Mouse (Mus musculus) limb, embryonic 15.5 days (tissue): ENCODE results near the gene Vip. TPM values are rescaled to one million over a fixed set of nuclear protein-coding genes. Genes with fewer than 3 reads are reported as not detected.
A peak's percentile ranks its signal among the peaks of the same experiment; 100 is the strongest.

ENCODE experiments used
- ATAC-seq: fragments of 200-750 bp; cut with Nextera tagmentation; 2 replicates; pipeline ENCODE4 v1.8.0; 2017; ENCODE audit warnings: low read depth, moderate TSS enrichment; ENCODE audit not compliant: insufficient number of reproducible peaks, low FRiP score, low TSS enrichment
- H3K27ac ChIP-seq: fragments of 300-500 bp; sonication (generic); 2 replicates; pipeline ENCODE4 v1.5.1; 2015; ENCODE audit warnings: moderate library complexity, mild to moderate bottlenecking, inconsistent platforms
- H3K27me3 ChIP-seq: fragments of 300-500 bp; sonication (generic); 2 replicates; pipeline ENCODE4 v1.6.1; 2015; ENCODE audit warnings: inconsistent platforms
- H3K36me3 ChIP-seq: fragments of 300-500 bp; sonication (generic); 2 replicates; pipeline ENCODE4 v1.6.1; 2015; ENCODE audit warnings: inconsistent platforms
- H3K4me1 ChIP-seq: fragments of 300-500 bp; sonication (generic); 2 replicates; pipeline ENCODE4 v1.6.1; 2015; ENCODE audit warnings: inconsistent platforms
- H3K4me2 ChIP-seq: fragments of 300-500 bp; sonication (generic); 2 replicates; pipeline ENCODE4 v1.6.1; 2015; ENCODE audit warnings: mild to moderate bottlenecking, inconsistent platforms
- H3K4me3 ChIP-seq: fragments of 300-500 bp; sonication (generic); 2 replicates; pipeline ENCODE4 v1.5.1; 2015; ENCODE audit warnings: mild to moderate bottlenecking, inconsistent platforms
- H3K9ac ChIP-seq: fragments of 300-500 bp; sonication (generic); 2 replicates; pipeline ENCODE4 v1.6.1; 2015; ENCODE audit warnings: inconsistent platforms
- H3K9me3 ChIP-seq: fragments of 300-500 bp; sonication (generic); 2 replicates; pipeline ENCODE4 v1.6.1; 2016; ENCODE audit warnings: inconsistent platforms
- WGBS: fragments of 180-500 bp; shearing (Covaris S2); methylation state at CpG from one replicate; pipeline ENCODE4 v1.1.7; 2015; 5-methylcytosine and 5-hydroxymethylcytosine counted together
- polyA plus RNA-seq: library from polyadenylated mRNA; unstranded; fragments of >200 nt; fragmentation: Nextera tagmentation; extraction: Ambion mirVana; gene quantifications from 2 replicates; pipeline ENCODE4 v1.2.1, GENCODE M21; 2015

Vip gene
- not detected in 2 replicates for polyA plus RNA-seq

DNA sequence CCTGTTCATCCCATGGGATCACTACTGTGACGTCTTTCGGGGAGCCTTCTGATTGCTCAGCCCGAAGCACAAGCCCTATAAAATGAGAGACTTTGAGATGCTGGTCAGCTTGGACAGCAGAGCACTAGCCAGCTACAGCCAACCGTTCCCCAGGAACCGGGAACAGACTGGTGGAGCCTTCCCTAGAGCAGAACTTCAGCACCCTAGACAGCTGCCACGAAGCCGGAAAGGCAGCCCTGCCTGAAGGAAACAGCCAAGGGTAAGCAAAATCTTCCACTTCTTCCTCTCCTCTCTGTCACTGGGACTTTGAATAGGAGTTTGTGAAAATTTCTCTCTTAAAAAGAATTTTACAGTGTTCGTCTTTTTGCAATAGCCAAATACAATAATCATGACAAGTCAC is at the start of gene Vip:
TSS of gene Vip (plus strand) at position 107 of the 400 bp plus-strand sequence.
- no peaks in the 10 kb centered on the region for H3K36me3 ChIP-seq
- no peaks in the 10 kb centered on the region for H3K4me1 ChIP-seq
- H3K27ac ChIP-seq = no peak within 1 kb of the TSS
- H3K4me2 ChIP-seq = no peak within 1 kb of the TSS
- no peak within 1 kb of the TSS for H3K9ac ChIP-seq
- H3K9me3 ChIP-seq = no peaks in the 10 kb centered on the region
- 26% methylated on average over 8 of the region's 8 CpGs for WGBS
- no peak for ATAC-seq
- no peaks in the 10 kb centered on the region for H3K27me3 ChIP-seq
- H3K4me3 ChIP-seq = no peak within 1 kb of the TSS

DNA sequence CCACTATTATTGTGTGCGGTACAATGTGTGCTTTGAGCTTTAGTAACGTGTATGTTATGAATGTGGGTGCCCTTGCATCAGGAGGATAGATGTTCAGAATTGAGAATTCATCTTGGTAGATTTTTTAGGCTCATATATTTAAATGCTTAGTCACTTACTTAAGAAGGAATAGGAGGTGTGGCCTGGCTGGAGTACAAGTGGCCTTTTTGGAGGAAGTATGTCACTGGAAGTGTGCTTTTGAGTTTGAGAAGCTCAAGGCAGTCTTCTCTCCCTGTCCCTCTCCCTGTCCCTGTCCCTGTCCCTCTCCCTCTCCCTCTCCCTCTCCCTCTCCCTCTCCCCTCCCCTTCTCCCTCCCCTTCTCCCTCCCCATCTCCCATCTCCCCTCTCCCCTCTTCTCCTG is 48.0 kb upstream of the Vip start:
- H3K27me3 ChIP-seq = no peaks in the 10 kb centered on the region
- ATAC-seq = no peak
- H3K4me1 ChIP-seq = no peaks in the 10 kb centered on the region
- H3K4me3 ChIP-seq = no peak overlapping the region
- H3K4me2 ChIP-seq = no peak overlapping the region
- WGBS = 83% methylated on average over 2 of the region's 2 CpGs
- no peaks in the 10 kb centered on the region for H3K36me3 ChIP-seq
- H3K27ac ChIP-seq = no peak overlapping the region
- H3K9me3 ChIP-seq = no peaks in the 10 kb centered on the region
- no peak overlapping the region for H3K9ac ChIP-seq

GRCm38 (mm10) chr10:5591996-5592395 is 47.0 kb upstream of the Vip start:
- Histone ChIP-seq H3K27ac (no peak overlapping the region), H3K27me3 (no peaks in the 10 kb centered on the region), H3K9ac (no peak overlapping the region), H3K4me1 (no peaks in the 10 kb centered on the region), H3K4me3 (no peak overlapping the region), H3K4me2 (no peak overlapping the region), H3K36me3 (no peaks in the 10 kb centered on the region), H3K9me3 (no peaks in the 10 kb centered on the region)
- WGBS = 79% methylated on average over 4 of the region's 4 CpGs
- ATAC-seq = no peak

DNA sequence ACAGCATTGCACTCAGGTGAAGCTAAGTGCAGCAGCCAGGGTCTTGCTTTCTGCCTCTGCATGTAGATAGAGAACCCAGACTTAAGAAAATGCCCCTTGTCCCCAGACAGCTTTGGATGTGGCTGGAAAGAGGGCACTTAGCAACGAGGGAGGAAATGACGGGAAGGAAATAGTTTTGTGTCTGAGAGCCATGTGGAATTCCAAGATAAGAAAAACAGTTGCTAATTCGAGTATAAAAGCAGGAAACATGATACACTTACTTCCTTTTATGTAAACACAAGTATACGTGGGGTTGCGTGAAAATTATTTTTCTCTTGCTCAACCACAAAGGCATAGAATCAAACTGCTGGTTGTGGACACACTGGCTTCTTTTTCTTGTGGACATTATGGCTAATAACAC is 45.6 kb upstream of the Vip start, which contains the start of gene Myct1:
TSS of gene Myct1 (plus strand) at position 312 of the 400 bp plus-strand sequence.
- no peaks in the 10 kb centered on the region for H3K27me3 ChIP-seq
- H3K4me3 ChIP-seq = peak within 1 kb of the TSS; percentile 8; the same call in 1 of the 2 replicates
- H3K4me1 ChIP-seq = no peaks in the 10 kb centered on the region
- no peak within 1 kb of the TSS for H3K9ac ChIP-seq
- H3K4me2 ChIP-seq = no peak within 1 kb of the TSS
- ATAC-seq = no peak
- H3K27ac ChIP-seq = no peak within 1 kb of the TSS
- no peaks in the 10 kb centered on the region for H3K9me3 ChIP-seq
- H3K36me3 ChIP-seq = no peaks in the 10 kb centered on the region
- WGBS = 29% methylated on average over 5 of the region's 5 CpGs

DNA sequence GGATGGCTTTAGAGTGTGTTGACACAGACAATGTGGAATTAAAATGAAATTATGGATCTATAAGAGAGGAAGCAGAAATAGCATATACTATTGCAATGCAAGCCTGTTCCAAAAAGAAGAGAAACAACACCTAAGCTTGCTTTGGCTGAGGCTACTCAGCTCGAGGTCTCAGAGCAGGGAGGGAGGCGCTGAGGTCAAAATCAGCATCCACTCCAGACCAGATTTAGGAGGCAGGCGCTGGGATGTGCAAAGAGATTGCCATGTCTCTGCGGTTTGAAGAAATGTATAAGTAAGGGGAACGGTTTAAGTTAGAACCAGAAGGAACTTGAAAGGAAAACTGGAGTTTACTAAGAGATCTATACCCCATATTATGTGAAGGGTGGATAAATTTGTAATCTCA is 44.6 kb upstream of the Vip start:
- Histone ChIP-seq H3K27me3 (no peaks in the 10 kb centered on the region), H3K4me2 (no peak overlapping the region), H3K9ac (no peak overlapping the region)

GRCm38 (mm10) chr10:5596559-5596958 is 42.5 kb upstream of the Vip start:
- Histone ChIP-seq H3K36me3 (no peaks in the 10 kb centered on the region), H3K4me2 (no peak overlapping the region), H3K4me1 (no peaks in the 10 kb centered on the region), H3K9ac (no peak overlapping the region), H3K9me3 (no peaks in the 10 kb centered on the region), H3K4me3 (no peak overlapping the region), H3K27ac (no peak overlapping the region), H3K27me3 (no peaks in the 10 kb centered on the region)
- 44% methylated on average over 6 of the region's 6 CpGs for WGBS
- no peak for ATAC-seq

More for the DNA sequence above, 44.6 kb upstream of the Vip start:
- no peak for ATAC-seq
- WGBS = 65% methylated on average over 5 of the region's 5 CpGs
- Histone ChIP-seq H3K9me3 (no peaks in the 10 kb centered on the region), H3K4me3 (peak overlapping the region; percentile 8; the same call in 1 of the 2 replicates), H3K36me3 (no peaks in the 10 kb centered on the region), H3K27ac (no peak overlapping the region), H3K4me1 (no peaks in the 10 kb centered on the region)

DNA sequence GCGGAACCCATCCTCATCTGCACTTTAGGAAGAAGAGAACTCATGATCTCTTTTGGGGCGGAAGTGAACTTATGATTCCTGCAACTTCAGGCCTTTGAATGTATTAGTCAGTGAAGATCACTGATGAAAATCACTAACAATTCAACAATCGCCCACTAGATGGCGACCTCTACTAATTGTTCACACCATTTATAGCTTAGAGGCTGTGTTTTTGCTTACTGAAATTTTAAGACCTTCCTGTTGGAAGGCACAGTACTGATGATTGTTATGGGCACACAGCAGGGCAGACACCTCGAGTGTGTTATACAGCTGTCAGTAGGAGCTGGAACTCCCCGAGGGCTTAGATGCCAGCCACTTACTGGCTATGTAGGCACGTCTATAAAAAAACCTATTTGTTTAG is 38.9 kb upstream of the Vip start:
- no peak for ATAC-seq
- no peaks in the 10 kb centered on the region for H3K9me3 ChIP-seq

DNA sequence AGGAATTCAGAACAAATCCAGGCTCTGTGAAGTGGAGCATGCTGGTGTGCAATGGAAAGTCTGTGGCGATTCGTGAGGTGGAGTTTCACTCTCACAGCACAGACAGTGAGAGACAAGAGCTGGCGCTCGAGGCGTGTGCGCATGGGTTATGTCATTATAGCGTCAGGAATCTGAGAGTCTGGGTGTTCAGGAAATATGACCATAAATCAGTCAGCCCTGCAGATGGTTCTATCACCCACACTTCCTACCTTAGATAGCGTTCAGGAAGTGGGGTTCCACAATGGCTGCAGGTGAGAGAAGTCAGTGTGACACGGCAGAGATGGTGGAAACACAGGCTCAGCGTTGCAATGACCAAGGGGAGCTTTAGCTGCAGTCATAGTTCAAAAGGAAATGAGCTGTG is 35.5 kb upstream of the Vip start:
- Histone ChIP-seq H3K27ac (no peak overlapping the region), H3K9me3 (no peaks in the 10 kb centered on the region), H3K27me3 (no peaks in the 10 kb centered on the region), H3K9ac (no peak overlapping the region), H3K4me1 (no peaks in the 10 kb centered on the region), H3K36me3 (no peaks in the 10 kb centered on the region), H3K4me3 (no peak overlapping the region), H3K4me2 (no peak overlapping the region)
- ATAC-seq = no peak
- WGBS = 64% methylated on average over 10 of the region's 10 CpGs

More for the DNA sequence above, 38.9 kb upstream of the Vip start:
- H3K4me1 ChIP-seq = no peaks in the 10 kb centered on the region
- no peaks in the 10 kb centered on the region for H3K36me3 ChIP-seq
- no peak overlapping the region for H3K9ac ChIP-seq
- no peaks in the 10 kb centered on the region for H3K27me3 ChIP-seq
- WGBS = 11% methylated on average over 7 of the region's 7 CpGs
- no peak overlapping the region for H3K27ac ChIP-seq
- H3K4me3 ChIP-seq = no peak overlapping the region
- no peak overlapping the region for H3K4me2 ChIP-seq

DNA sequence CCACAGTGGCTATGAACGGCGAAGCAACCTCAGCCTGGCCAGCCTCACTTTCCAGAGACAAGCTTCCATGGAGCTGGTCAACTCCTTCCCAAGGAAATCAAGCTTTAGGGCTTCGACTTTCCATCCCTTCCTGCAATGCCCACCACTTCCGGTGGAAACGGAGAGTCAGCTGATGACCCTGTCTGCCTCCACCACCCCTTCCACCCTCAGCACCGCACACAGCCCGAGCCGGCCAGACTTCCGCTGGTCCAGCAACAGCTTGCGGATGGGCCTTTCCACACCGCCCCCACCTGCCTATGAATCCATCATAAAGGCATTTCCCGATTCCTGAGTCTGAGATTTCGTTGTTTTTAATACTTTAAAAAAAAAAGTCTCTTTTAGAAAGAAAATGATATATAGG is 34.6 kb upstream of the Vip start:
- no peak overlapping the region for H3K4me2 ChIP-seq
- no peak overlapping the region for H3K27ac ChIP-seq
- no peak overlapping the region for H3K9ac ChIP-seq
- no peaks in the 10 kb centered on the region for H3K36me3 ChIP-seq
- no peaks in the 10 kb centered on the region for H3K9me3 ChIP-seq
- no peaks in the 10 kb centered on the region for H3K4me1 ChIP-seq
- no peak for ATAC-seq
- H3K27me3 ChIP-seq = no peaks in the 10 kb centered on the region
- H3K4me3 ChIP-seq = no peak overlapping the region
- WGBS = 86% methylated on average over 13 of the region's 13 CpGs

DNA sequence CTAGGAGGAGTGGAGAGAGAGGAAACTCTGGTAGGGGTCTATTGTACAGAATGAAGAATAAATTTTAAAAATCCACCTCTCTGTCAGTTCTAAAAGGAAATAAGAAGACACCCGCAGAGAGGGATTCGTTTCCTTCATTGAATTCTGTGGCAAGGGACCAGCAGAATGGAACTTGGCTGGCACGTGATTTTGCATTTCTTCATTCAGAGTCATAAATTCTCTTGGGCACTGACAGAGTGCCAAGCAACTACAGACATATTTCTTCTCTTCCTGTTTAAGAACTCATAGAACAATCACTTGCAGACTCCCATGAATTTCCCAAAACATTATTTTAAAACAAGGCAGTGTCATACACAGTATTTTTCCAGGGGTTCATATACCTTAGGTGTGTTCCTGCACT is 30.1 kb upstream of the Vip start:
- H3K27ac ChIP-seq = no peak overlapping the region
- no peaks in the 10 kb centered on the region for H3K9me3 ChIP-seq
- H3K27me3 ChIP-seq = no peaks in the 10 kb centered on the region
- no peak for ATAC-seq
- no peak overlapping the region for H3K4me3 ChIP-seq
- H3K4me1 ChIP-seq = no peaks in the 10 kb centered on the region
- H3K4me2 ChIP-seq = no peak overlapping the region
- no peak overlapping the region for H3K9ac ChIP-seq
- H3K36me3 ChIP-seq = no peaks in the 10 kb centered on the region
- 74% methylated on average over 3 of the region's 3 CpGs for WGBS

- H3K27me3 ChIP-seq = no peaks in the 10 kb centered on the region
- no peak overlapping the region for H3K4me3 ChIP-seq
- H3K27ac ChIP-seq = no peak overlapping the region
- no peaks in the 10 kb centered on the region for H3K4me1 ChIP-seq
- H3K4me2 ChIP-seq = no peak overlapping the region
- no peaks in the 10 kb centered on the region for H3K9me3 ChIP-seq
- WGBS = 74% methylated on average over 13 of the region's 13 CpGs
- H3K36me3 ChIP-seq = no peaks in the 10 kb centered on the region
- ATAC-seq = no peak
- no peak overlapping the region for H3K9ac ChIP-seq
Measured at GRCm38 (mm10) chr10:5615186-5616040, 23.6 kb upstream of the Vip start.

- no peak for ATAC-seq
- WGBS = 76% methylated on average over 5 of the region's 5 CpGs
- no peaks in the 10 kb centered on the region for H3K4me1 ChIP-seq
- H3K9ac ChIP-seq = no peak overlapping the region
- no peak overlapping the region for H3K4me2 ChIP-seq
- H3K36me3 ChIP-seq = no peaks in the 10 kb centered on the region
- no peak overlapping the region for H3K27ac ChIP-seq
- H3K4me3 ChIP-seq = no peak overlapping the region
- no peaks in the 10 kb centered on the region for H3K27me3 ChIP-seq
- H3K9me3 ChIP-seq = no peaks in the 10 kb centered on the region
Measured at GRCm38 (mm10) chr10:5626268-5626667, 12.8 kb upstream of the Vip start.
